Mouse (Mus musculus): Measurements from ENCODE around the gene Serpinh1. TPM values are rescaled to one million over a fixed set of nuclear protein-coding genes. Genes with fewer than 3 reads are reported as not detected.
A peak's percentile ranks its signal among the peaks of the same experiment; 100 is the strongest.

Gene Serpinh1
- polyA plus RNA-seq, 1 experiment from 2014 or later = 29.6 TPM

DNA sequence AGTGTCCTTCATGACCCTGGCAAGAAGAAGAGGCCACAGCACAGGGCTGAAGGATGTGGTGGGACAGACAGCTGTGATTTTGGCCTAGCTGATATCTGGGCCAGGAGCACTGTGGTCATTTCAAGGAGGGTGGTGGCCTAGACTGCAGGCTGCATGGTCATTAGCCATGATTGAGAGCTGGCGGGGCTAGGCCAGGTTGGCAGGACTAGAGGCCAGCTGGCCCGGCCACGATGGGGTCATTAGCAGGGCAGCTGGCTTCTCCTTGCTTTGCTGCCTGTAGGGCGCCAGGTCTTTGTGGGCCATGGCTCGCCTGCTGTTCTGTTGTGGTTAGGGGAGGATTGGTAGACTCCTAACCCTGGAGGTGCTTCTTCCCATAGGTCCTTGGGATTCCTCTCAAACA is 33.0 kb upstream of the Serpinh1 start:
- no peak for DNase-seq
- H3K4me1 ChIP-seq (ENCODE audit: insufficient read depth) = peaks cover 9% of the 10 kb centered on the region
- ATAC-seq = no peak
- H3K27ac ChIP-seq (ENCODE audit: low read depth) = no peak overlapping the region
- peaks cover 18% of the 10 kb centered on the region for H3K27me3 ChIP-seq (ENCODE audit: insufficient read depth, low read length)
- TF ChIP-seq EP300 (IDR thresholded peaks at IDR 0.05; ENCODE audit: low read depth) (no peak), CTCF (IDR thresholded peaks at IDR 0.05; ENCODE audit: low read depth) (no peak)
- no peaks in the 10 kb centered on the region for H3K36me3 ChIP-seq (replicated peaks; ENCODE audit: insufficient read depth, low read length)
- no peak overlapping the region for H3K4me3 ChIP-seq (ENCODE audit: low read depth, low read length)
- H3K9ac ChIP-seq (replicated peaks) = no peak overlapping the region
- no peaks in the 10 kb centered on the region for H3K9me3 ChIP-seq (ENCODE audit: low read length)
- H3K4me2 ChIP-seq (ENCODE audit: low read depth, low read length) = no peak overlapping the region
- 77% methylated on average over 5 of the region's 5 CpGs for WGBS (ENCODE audit: insufficient replicate concordance)

GRCm38 (mm10) chr7:99384101-99384611 is 31.1 kb upstream of the Serpinh1 start:
- no peak for ATAC-seq
- TF ChIP-seq EP300 (IDR thresholded peaks at IDR 0.05; ENCODE audit: low read depth) (no peak), CTCF (IDR thresholded peaks at IDR 0.05; ENCODE audit: low read depth) (no peak; the same call in 1 of the 2 replicates)
- no peak overlapping the region for H3K9ac ChIP-seq (replicated peaks)
- no peaks in the 10 kb centered on the region for H3K36me3 ChIP-seq (replicated peaks; ENCODE audit: insufficient read depth, low read length)
- no peak overlapping the region for H3K4me2 ChIP-seq (ENCODE audit: low read depth, low read length)
- H3K9me3 ChIP-seq (ENCODE audit: low read length) = no peaks in the 10 kb centered on the region
- peak overlapping the region; percentile 57; the same call in 1 of the 2 replicates for H3K27ac ChIP-seq (ENCODE audit: low read depth)
- peaks cover 18% of the 10 kb centered on the region for H3K27me3 ChIP-seq (ENCODE audit: insufficient read depth, low read length)
- peaks cover 14% of the 10 kb centered on the region for H3K4me1 ChIP-seq (ENCODE audit: insufficient read depth)
- no peak for DNase-seq
- no peak overlapping the region for H3K4me3 ChIP-seq (ENCODE audit: low read depth, low read length)
- 41% methylated on average over 4 of the region's 4 CpGs for WGBS (ENCODE audit: insufficient replicate concordance)

GRCm38 (mm10) chr7:99383246-99383645 is 30.2 kb upstream of the Serpinh1 start:
- Histone ChIP-seq H3K9ac (replicated peaks) (no peak overlapping the region; the same call in 1 of the 2 replicates), H3K9me3 (ENCODE audit: low read length) (no peaks in the 10 kb centered on the region), H3K27me3 (ENCODE audit: insufficient read depth, low read length) (peaks cover 18% of the 10 kb centered on the region), H3K27ac (ENCODE audit: low read depth) (no peak overlapping the region), H3K4me1 (ENCODE audit: insufficient read depth) (peaks cover 14% of the 10 kb centered on the region), H3K4me3 (ENCODE audit: low read depth, low read length) (no peak overlapping the region), H3K4me2 (ENCODE audit: low read depth, low read length) (peak overlapping the region; percentile 90; the same call in 1 of the 2 replicates), H3K36me3 (replicated peaks; ENCODE audit: insufficient read depth, low read length) (no peaks in the 10 kb centered on the region)
- DNase-seq (no peak), ATAC-seq (no peak)
- TF ChIP-seq CTCF (IDR thresholded peaks at IDR 0.05; ENCODE audit: low read depth) (no peak), EP300 (IDR thresholded peaks at IDR 0.05; ENCODE audit: low read depth) (no peak)
- 60% methylated on average over 5 of the region's 5 CpGs for WGBS (ENCODE audit: insufficient replicate concordance)

DNA sequence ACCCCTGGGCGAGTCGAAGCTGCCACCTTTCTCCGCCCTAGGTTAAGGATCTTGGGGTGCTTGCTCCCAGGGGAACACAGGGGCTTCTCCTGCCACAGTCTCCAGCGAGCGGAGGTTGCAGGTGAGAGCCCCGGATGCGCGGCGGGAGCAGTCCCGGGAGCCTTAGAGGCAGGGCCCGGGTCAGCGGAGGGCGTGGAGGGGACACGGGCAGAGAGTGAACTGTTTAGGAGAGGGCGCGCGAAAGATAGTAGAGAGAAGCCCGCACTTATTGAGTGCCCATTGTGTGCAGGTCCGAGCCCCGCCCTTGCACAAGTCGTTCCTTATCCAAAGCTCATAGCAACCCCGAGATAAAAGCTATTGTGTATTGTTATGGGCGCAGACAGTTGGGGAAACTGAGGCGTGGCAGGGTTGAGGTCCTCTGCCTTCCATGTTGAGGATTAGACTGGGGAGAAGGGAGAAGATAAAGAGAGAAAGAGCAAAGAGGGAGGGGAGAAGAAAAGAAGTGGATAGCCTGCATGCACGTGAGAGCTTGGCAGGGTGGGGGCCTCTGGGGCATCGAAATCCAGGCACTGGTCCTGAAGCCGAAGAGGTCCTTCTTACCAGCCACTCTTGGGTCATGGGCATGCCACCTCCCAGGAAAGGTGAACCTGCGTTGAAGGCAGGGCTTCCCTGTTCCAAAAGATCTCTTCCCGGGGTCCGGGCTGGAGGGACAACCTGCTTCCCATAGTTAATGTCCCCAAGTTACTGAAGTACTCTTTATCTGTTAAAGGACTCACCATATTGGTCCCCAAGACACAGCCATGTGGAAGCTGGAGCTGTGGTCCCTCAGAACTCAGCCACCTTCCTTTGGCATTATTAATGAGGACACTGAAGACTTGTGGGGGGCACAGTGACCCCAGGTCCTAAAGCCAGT is 29.3 kb upstream of the Serpinh1 start:
- DNase-seq (peak; percentile 32), ATAC-seq (no peak)
- TF ChIP-seq CTCF (IDR thresholded peaks at IDR 0.05; ENCODE audit: low read depth) (no peak), EP300 (IDR thresholded peaks at IDR 0.05; ENCODE audit: low read depth) (no peak)
- H3K4me1 ChIP-seq (ENCODE audit: insufficient read depth) = peaks cover 14% of the 10 kb centered on the region
- peak overlapping the region; percentile 60 for H3K9ac ChIP-seq (replicated peaks)
- H3K36me3 ChIP-seq (replicated peaks; ENCODE audit: insufficient read depth, low read length) = no peaks in the 10 kb centered on the region
- H3K9me3 ChIP-seq (ENCODE audit: low read length) = no peaks in the 10 kb centered on the region
- H3K4me2 ChIP-seq (ENCODE audit: low read depth, low read length) = peak overlapping the region; percentile 90
- H3K27ac ChIP-seq (ENCODE audit: low read depth) = 0 out of 2 replicates have a peak overlapping the region, but pooled peaks have one; percentile 41
- H3K4me3 ChIP-seq (ENCODE audit: low read depth, low read length) = peak overlapping the region; percentile 53
- H3K27me3 ChIP-seq (ENCODE audit: insufficient read depth, low read length) = peaks cover 18% of the 10 kb centered on the region
- WGBS (ENCODE audit: insufficient replicate concordance) = 8% methylated on average over 30 of the region's 30 CpGs

GRCm38 (mm10) chr7:99381214-99382087 is 28.4 kb upstream of the Serpinh1 start, which contains the start of gene Gdpd5:
Gdpd5 (plus strand) TSS chr7:99381414.
- 0 out of 2 replicates have a peak within 1 kb of the TSS, but pooled peaks have one; percentile 41 for H3K27ac ChIP-seq (ENCODE audit: low read depth)
- DNase-seq (peak; percentile 98), ATAC-seq (peak; percentile 93)
- peaks cover 14% of the 10 kb centered on the region for H3K4me1 ChIP-seq (ENCODE audit: insufficient read depth)
- H3K36me3 ChIP-seq (replicated peaks; ENCODE audit: insufficient read depth, low read length) = no peaks in the 10 kb centered on the region
- H3K9ac ChIP-seq (replicated peaks) = peak within 1 kb of the TSS; percentile 60
- peak within 1 kb of the TSS; percentile 90 for H3K4me2 ChIP-seq (ENCODE audit: low read depth, low read length)
- TF ChIP-seq EP300 (IDR thresholded peaks at IDR 0.05; ENCODE audit: low read depth) (no peak), CTCF (IDR thresholded peaks at IDR 0.05; ENCODE audit: low read depth) (no peak)
- H3K4me3 ChIP-seq (ENCODE audit: low read depth, low read length) = peak within 1 kb of the TSS; percentile 53
- H3K9me3 ChIP-seq (ENCODE audit: low read length) = no peaks in the 10 kb centered on the region
- WGBS (ENCODE audit: insufficient replicate concordance) = under 1% methylated on average over 65 of the region's 73 CpGs
- peaks cover 18% of the 10 kb centered on the region for H3K27me3 ChIP-seq (ENCODE audit: insufficient read depth, low read length)
